Mouse (Mus musculus) testis, adult 2 months (tissue): ENCODE measurements at regions not wholly inside any gene's neighbourhood (a gene's known extent, or its start where the extent isn't known, plus 50 kb on each side); places are given as distances from the start of the nearest gene placed in this dataset.

Experiments
- H3K27ac ChIP-seq: fragments of 200-500 bp; 2 replicates; pipeline ENCODE4 v1.5.1; 2012; ENCODE audit warnings: low read depth, low read length; ENCODE audit not compliant: control insufficient read depth, insufficient read depth
- H3K27me3 ChIP-seq: fragments of 200-500 bp; 2 replicates; pipeline ENCODE4 v1.6.1; 2012; ENCODE audit warnings: mild to moderate bottlenecking, low read length, moderate library complexity; ENCODE audit not compliant: control insufficient read depth, insufficient read depth
- H3K36me3 ChIP-seq: fragments of 200-500 bp; 2 replicates; pipeline ENCODE4 v1.6.1; 2012; ENCODE audit warnings: mild to moderate bottlenecking, low read length; ENCODE audit not compliant: control insufficient read depth, insufficient read depth
- H3K4me1 ChIP-seq: fragments of 200-500 bp; 2 replicates; pipeline ENCODE4 v1.6.1; 2012; ENCODE audit warnings: low read length; ENCODE audit not compliant: control insufficient read depth, insufficient read depth
- H3K4me3 ChIP-seq: fragments of 200-500 bp; 2 replicates; pipeline ENCODE4 v1.5.1; 2012; ENCODE audit warnings: low read depth, mild to moderate bottlenecking, low read length, moderate library complexity, mixed read lengths; ENCODE audit not compliant: control insufficient read depth
- CTCF ChIP-seq: fragments of 200-500 bp; IDR thresholded peaks from 2 replicates; pipeline ENCODE4 v1.5.1; 2012; ENCODE audit warnings: low read depth, mild to moderate bottlenecking, inconsistent platforms, low read length, moderate library complexity; ENCODE audit not compliant: control insufficient read depth, insufficient read depth, insufficient replicate concordance
- POLR2A ChIP-seq: fragments of 200-500 bp; IDR thresholded peaks from 2 replicates; pipeline ENCODE4 v1.6.1; 2012; ENCODE audit warnings: low read depth, mild to moderate bottlenecking, inconsistent platforms, low read length, moderate library complexity; ENCODE audit not compliant: control insufficient read depth

GRCm38 (mm10) chr2:129883417-129883816 lies 83.1 kb downstream of the Stk35 start:
- Histone ChIP-seq H3K36me3 (no peaks in the 10 kb centered on the region), H3K4me3 (peak overlapping the region; percentile 5; the same call in 1 of the 2 replicates), H3K4me1 (peaks cover 4% of the 10 kb centered on the region), H3K27ac (no peak overlapping the region), H3K27me3 (no peaks in the 10 kb centered on the region)
- TF ChIP-seq CTCF (no peak), POLR2A (no peak)

DNA sequence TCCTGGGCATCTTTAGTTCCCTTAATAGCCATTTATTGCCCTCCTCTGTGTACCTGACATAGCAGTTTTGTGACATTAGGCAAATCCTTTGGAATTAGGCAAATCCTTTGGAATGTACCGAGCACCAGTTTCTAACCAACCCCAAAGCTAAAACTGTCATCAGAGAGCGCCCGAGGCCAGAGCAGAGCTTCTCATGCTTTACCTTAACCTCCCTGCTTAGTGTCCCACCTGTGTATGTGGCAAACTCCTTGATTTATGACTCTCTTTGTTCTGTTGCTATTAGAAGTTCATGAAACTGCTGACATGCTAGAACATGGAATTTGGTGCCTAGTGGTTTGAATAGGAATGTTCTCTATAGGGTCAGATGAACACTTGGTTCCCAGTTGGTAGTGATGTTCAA lies 84.0 kb downstream of the Stk35 start:
- Histone ChIP-seq H3K4me3 (no peak overlapping the region; the same call in 1 of the 2 replicates), H3K4me1 (peaks cover 4% of the 10 kb centered on the region), H3K27ac (no peak overlapping the region), H3K36me3 (no peaks in the 10 kb centered on the region), H3K27me3 (no peaks in the 10 kb centered on the region)
- no peak for TF ChIP-seq POLR2A
- no peak for TF ChIP-seq CTCF

- Histone ChIP-seq H3K4me1 (peaks cover 4% of the 10 kb centered on the region), H3K27ac (no peak overlapping the region), H3K27me3 (no peaks in the 10 kb centered on the region), H3K36me3 (no peaks in the 10 kb centered on the region), H3K4me3 (peak overlapping the region; percentile 25)
- TF ChIP-seq POLR2A (no peak), CTCF (no peak)
Measured at GRCm38 (mm10) chr2:129885536-129885935, 85.2 kb downstream of the Stk35 start.

GRCm38 (mm10) chr2:129893231-129893630 lies 92.9 kb downstream of the Stk35 start:
- no peaks in the 10 kb centered on the region for H3K27me3 ChIP-seq
- no peak for TF ChIP-seq CTCF
- TF ChIP-seq POLR2A, result no peak
- H3K4me1 ChIP-seq, result no peaks in the 10 kb centered on the region
- H3K36me3 ChIP-seq, result no peaks in the 10 kb centered on the region
- no peak overlapping the region for H3K4me3 ChIP-seq
- no peak overlapping the region for H3K27ac ChIP-seq

GRCm38 (mm10) chr2:129893832-129894231 lies 93.5 kb downstream of the Stk35 start:
- Histone ChIP-seq H3K27ac (no peak overlapping the region), H3K27me3 (no peaks in the 10 kb centered on the region), H3K4me3 (no peak overlapping the region), H3K4me1 (no peaks in the 10 kb centered on the region), H3K36me3 (no peaks in the 10 kb centered on the region)
- TF ChIP-seq POLR2A, result no peak
- no peak for TF ChIP-seq CTCF

DNA sequence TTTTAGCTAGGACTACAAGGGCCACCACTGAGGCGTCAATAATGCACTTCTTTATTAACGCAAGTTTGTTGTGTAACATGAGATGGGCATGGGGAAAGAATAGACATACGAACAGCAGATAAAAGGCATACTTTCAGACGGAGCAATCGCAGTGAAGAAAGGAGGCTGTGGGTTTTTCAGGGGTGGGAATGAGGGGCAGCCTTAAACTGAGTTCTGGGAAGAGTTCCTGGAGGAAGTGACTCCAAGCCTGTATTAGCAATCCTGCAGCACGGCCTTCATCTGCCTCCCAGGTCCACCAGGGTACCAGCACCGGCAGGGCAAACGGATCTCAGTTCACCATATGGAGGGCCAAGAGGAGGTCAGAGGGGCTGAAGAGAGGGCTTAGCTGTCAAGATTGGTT lies 94.6 kb downstream of the Stk35 start:
- H3K27ac ChIP-seq, result no peak overlapping the region
- H3K27me3 ChIP-seq, result no peaks in the 10 kb centered on the region
- TF ChIP-seq POLR2A (no peak), CTCF (no peak)
- no peak overlapping the region for H3K4me3 ChIP-seq
- no peaks in the 10 kb centered on the region for H3K36me3 ChIP-seq
- H3K4me1 ChIP-seq, result no peaks in the 10 kb centered on the region

- H3K36me3 ChIP-seq, result no peaks in the 10 kb centered on the region
- TF ChIP-seq POLR2A (no peak), CTCF (no peak)
- H3K27me3 ChIP-seq, result no peaks in the 10 kb centered on the region
- H3K4me3 ChIP-seq, result no peak overlapping the region
- H3K27ac ChIP-seq, result no peak overlapping the region
- H3K4me1 ChIP-seq, result no peaks in the 10 kb centered on the region
Measured at GRCm38 (mm10) chr2:129895369-129895768, 95.1 kb downstream of the Stk35 start.

- Histone ChIP-seq H3K4me3 (no peak overlapping the region), H3K4me1 (no peaks in the 10 kb centered on the region), H3K27me3 (no peaks in the 10 kb centered on the region), H3K27ac (no peak overlapping the region), H3K36me3 (no peaks in the 10 kb centered on the region)
- TF ChIP-seq CTCF (no peak), POLR2A (no peak)
Measured at GRCm38 (mm10) chr2:129896696-129897095, 96.4 kb downstream of the Stk35 start.
